Mouse (Mus musculus) heart, postnatal 25 days (tissue): ENCODE results near the gene Cend1. TPM values are rescaled to one million over a fixed set of nuclear protein-coding genes. Genes with fewer than 3 reads are reported as not detected.
A peak's percentile ranks its signal among the peaks of the same experiment; 100 is the strongest.

Experiments used
- DNase-seq: peaks from one replicate; pipeline ENCODE4 v3.0.0; 2022; ENCODE audit warnings: low spot score
- intact Hi-C: fragments of 180-260 bp; cut with DNase I; formaldehyde crosslinking; loops from one replicate; pipeline ENCODE4 v1.15.1; 2025
- total RNA-seq, 2 experiments: library from RNA; stranded (reverse); gene quantifications; 2 replicates each; pipeline ENCODE4 v1.2.3; 2021

Gene Cend1
- under 1 TPM; 0.75 to 0.84 TPM for total RNA-seq

- intact Hi-C loops = no loop called here
- no peak for DNase-seq
Measured at GRCm38 (mm10) chr7:141429310-141429709, at the start of gene Cend1. Cend1 (minus strand) TSS chr7:141429491.

GRCm38 (mm10) chr7:141478270-141478748 lies 49.0 kb upstream of the Cend1 start:
- DNase-seq = no peak
- intact Hi-C loops = no loop called here

GRCm38 (mm10) chr7:141477578-141478269 lies 48.4 kb upstream of the Cend1 start:
- intact Hi-C loops = no loop called here
- no peak for DNase-seq

- no peak for DNase-seq
- intact Hi-C loops = no loop called here
Measured at GRCm38 (mm10) chr7:141476981-141477370, 47.7 kb upstream of the Cend1 start.

GRCm38 (mm10) chr7:141476226-141476980 lies 47.1 kb upstream of the Cend1 start:
- intact Hi-C loops = no loop called here

GRCm38 (mm10) chr7:141475805-141476158 lies 46.5 kb upstream of the Cend1 start:
- intact Hi-C loops = no loop called here
- no peak for DNase-seq

More at GRCm38 (mm10) chr7:141476226-141476980, 47.1 kb upstream of the Cend1 start:
- DNase-seq = peak; percentile 90

- DNase-seq = peak; percentile 76
- intact Hi-C loops = no loop called here
Measured at GRCm38 (mm10) chr7:141475011-141475804, 45.9 kb upstream of the Cend1 start, which contains the start of the genes Polr2l and Tspan4. Polr2l (minus strand) TSS chr7:141475132. Tspan4 (plus strand) TSS chr7:141475240.

- no peak for DNase-seq
- intact Hi-C loops = no loop called here
Measured at GRCm38 (mm10) chr7:141474160-141474559, 44.9 kb upstream of the Cend1 start.

GRCm38 (mm10) chr7:141472763-141473162 lies 43.5 kb upstream of the Cend1 start:
- intact Hi-C loops = no loop called here
- DNase-seq = no peak

- intact Hi-C loops = no loop called here
- DNase-seq = no peak
Measured at GRCm38 (mm10) chr7:141472226-141472625, 42.9 kb upstream of the Cend1 start.

GRCm38 (mm10) chr7:141471236-141471635 lies 41.9 kb upstream of the Cend1 start:
- no peak for DNase-seq
- intact Hi-C loops = no loop called here

GRCm38 (mm10) chr7:141470637-141470944 lies 41.3 kb upstream of the Cend1 start:
- intact Hi-C loops = no loop called here
- DNase-seq = no peak

- intact Hi-C loops = no loop called here
- DNase-seq = no peak
Measured at GRCm38 (mm10) chr7:141469901-141470636, 40.8 kb upstream of the Cend1 start.

- intact Hi-C loops = no loop called here
- DNase-seq = no peak
Measured at GRCm38 (mm10) chr7:141469352-141469751, 40.1 kb upstream of the Cend1 start.

GRCm38 (mm10) chr7:141468522-141469211 lies 39.4 kb upstream of the Cend1 start:
- peak; percentile 69 for DNase-seq
- intact Hi-C loops = no loop called here

- DNase-seq = no peak
- intact Hi-C loops = no loop called here
Measured at GRCm38 (mm10) chr7:141468164-141468521, 38.9 kb upstream of the Cend1 start.

GRCm38 (mm10) chr7:141467230-141468030 lies 38.1 kb upstream of the Cend1 start, which contains the start of gene Cd151:
Cd151 (plus strand) TSS chr7:141467392.
- peak; percentile 86 for DNase-seq
- intact Hi-C loops = no loop called here

- no peak for DNase-seq
- intact Hi-C loops = no loop called here
Measured at GRCm38 (mm10) chr7:141466607-141467148, 37.4 kb upstream of the Cend1 start.
